Mouse (Mus musculus): Measurements from ENCODE around the gene Rybp.

DNA sequence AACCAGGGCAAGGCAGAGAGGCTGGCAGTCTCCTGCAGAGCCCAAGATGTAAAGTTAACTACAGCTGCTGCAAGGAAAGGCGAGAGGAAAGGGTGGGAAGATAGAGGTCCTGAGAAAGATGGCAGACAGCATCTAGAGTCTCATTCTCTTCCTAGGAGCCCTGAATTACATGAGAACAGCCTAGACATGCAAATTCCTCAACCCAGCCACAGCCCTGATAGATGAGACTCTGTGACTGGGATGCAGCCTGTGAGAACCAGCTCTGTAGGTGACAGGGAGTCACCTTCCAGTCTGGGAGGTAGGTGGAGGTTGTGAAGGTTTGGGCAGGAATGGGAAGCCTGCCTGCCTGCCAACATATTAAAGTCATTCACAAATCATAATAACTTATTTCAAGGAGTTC, 81.0 kb downstream of the Rybp start:
- no peak for TF ChIP-seq POLR2A (IDR thresholded peaks at IDR 0.05; ENCODE audit: insufficient read depth, low read depth, low read length)
- no peak for TF ChIP-seq CTCF (IDR thresholded peaks at IDR 0.05)
- TF ChIP-seq EP300 (IDR thresholded peaks at IDR 0.05; ENCODE audit: insufficient read depth, low read depth, low read length): no peak
